Mouse (Mus musculus) liver, postnatal 0 days (tissue): ENCODE results near the gene Atp5b.

ENCODE experiments used
- CTCF ChIP-seq: sonication (generic); IDR thresholded peaks from 2 replicates; pipeline ENCODE4 v1.5.1; 2016; ENCODE audit warnings: antibody characterized with exemption, low read depth
- EP300 ChIP-seq: IDR thresholded peaks from 2 replicates; pipeline ENCODE4 v1.6.1; 2016; ENCODE audit warnings: antibody characterized with exemption, low read depth, mild to moderate bottlenecking

DNA sequence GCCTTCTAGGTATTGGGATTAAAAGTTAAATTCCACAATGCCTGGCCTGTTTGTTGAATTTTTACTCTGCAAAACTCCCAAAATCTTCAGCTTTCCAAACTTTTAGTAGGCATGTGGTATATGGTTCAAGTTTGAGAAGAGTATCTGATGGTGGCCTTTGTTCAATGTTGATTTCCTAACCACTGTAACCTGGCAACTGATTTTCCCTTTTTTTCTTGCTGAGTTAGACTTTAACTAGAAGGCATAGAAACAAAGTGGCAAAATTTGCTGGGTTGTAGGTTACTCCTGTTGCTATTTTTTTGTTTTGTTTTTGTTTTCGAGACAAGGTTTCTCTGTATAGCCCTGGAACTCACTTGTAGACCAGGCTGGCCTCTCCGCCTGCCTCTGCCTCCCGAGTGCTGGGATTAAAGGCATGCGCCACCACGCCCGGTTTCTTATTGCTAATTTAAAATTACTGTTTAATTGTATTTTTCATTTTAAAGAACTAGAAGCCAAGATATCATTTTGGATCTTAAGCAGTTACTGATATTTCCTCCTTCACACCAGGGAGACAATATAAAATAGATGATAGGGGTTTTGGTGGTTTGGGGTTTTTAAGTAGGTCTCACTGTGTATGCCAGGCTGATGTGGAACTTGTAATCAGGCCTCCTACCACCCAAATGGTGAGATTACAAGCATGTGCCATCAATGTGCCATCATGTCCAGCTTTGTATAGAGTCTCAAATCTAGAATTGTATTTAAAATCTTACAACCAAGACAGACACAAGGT lies 20.7 kb upstream of the Atp5b start:
- TF ChIP-seq CTCF (no peak), EP300 (no peak)
